Mouse (Mus musculus): Measurements from ENCODE around the gene Clmp.

Clmp gene

DNA sequence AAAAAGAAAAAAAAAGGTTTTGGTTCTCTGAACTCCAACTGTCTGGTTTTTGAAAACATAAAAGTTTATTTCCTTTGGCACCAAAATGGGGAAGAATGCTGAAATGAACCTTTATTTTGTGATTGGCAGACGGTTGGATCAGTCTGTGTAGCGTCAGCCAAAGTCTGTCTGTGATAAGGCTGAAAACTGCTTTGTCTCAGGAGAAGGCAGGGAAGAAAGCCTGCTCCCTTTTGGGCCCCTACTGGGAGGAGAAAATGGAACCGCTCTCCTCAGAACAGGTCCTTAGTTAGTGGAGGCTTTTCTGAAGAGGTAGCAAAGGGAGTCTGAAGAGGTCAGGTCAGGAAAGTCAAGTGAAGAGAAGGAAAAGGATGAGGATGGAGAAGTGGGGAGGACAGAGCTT lies 7.3 kb downstream of the Clmp start:
- DNase-seq (ENCODE audit: low read depth): no peak

- DNase-seq (ENCODE audit: low read depth): peak; percentile 36
These were observed 8.0 kb downstream of the Clmp start for GRCm38 (mm10) chr9:40693768-40694167.

- no peak for DNase-seq (ENCODE audit: low read depth)
These were observed 8.5 kb downstream of the Clmp start for GRCm38 (mm10) chr9:40694284-40694683.

DNA sequence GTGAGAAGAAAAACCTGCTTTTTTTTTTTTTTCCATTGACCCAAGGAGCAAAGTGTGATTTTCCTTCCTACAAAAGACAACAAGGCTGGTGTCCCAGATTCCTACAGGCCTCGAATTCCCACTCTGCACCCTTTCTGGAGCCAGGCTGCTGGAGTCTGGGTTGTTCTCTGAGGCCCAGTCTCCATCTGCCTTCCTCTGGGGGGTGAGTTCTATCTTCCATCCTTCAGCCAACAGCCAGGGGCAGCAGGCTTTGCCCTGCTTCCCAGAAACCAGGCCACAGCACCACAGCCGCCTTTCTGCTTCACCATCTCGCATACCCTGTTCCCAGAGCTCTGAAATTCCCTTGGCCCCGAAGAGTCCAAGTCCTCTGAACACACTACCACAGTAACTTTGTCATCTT lies 10.3 kb downstream of the Clmp start:
- no peak for DNase-seq (ENCODE audit: low read depth)

DNA sequence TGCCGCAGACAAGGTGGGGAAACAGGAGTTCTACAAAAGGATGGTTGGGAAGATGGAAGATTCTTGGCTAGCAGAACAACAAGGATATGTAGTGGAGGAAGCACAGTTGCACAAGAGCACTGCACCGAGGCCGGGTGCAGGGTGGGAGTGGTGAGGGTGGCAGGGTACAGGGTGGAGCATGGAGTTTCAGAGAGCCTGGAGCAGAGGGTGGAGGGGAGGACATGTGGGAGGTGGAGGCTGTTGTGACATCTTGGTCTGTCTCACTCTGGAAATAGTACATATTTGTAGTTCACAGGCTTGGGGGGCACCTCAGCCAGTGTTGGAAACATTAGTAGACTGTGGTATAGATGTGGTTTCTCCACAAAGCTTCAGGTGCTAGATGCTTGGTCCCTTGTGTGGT lies 13.4 kb downstream of the Clmp start:
- DNase-seq (ENCODE audit: low read depth): no peak

DNA sequence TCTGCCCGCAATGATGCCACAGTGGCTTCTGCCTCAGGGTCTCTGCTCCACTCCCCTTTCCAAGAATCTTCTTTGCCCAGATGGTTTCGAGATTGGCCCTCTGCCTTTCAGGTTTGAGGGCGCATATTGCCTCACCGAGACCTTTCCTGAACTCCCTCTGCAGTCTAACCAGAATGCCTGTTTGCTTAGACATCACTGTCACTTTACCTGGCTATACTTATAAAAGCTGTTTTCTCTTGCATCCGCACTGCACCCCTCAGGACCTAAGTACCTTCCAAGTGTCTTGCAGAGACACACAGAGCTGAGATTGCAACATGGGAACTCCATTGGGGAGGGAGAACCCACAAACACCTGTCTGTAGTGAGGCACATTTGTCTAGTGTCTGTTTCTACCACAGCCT lies 14.5 kb downstream of the Clmp start:
- DNase-seq (ENCODE audit: low read depth): no peak

DNA sequence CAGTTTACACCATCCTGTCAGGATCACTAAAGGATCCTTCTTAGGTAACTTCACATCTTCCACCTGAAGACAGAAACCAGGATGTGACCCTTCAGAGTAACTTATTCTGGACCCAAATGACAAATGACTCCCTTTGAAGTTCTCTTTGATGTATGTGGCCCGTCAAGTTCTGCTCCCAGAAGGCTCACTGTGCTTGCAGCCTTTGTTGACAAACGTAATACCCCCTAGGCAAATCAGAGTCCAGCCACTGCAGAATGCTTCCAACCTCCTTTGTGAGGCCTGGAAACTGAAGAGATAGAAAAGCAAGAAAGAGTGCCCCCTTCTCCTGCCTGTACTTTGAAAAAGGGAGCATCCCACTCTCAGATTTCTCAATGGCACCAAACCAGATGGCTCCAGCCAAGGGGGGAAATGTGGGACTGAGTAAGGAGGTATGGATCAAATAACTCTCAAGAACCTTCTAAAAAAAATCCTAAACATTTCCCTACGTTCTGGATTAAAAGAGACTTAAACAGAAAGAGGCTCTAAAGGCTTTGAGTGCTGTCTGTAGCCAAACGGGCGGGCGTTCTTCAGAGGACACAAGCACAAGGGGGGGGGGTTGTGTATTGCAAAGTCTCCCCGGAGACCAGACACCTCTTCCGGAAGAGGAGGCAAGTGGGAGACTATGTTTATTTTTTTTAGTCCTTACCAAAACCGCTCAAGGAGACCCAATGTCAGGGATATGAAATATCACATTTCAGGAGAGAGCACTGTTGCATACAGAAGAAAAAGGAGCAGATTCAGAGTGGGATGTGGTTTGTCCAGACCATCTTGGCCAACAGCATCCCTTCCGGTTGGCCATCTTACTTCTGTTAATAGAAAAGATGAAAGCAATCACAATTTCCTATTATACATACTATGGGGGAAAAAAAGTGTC lies 18.9 kb downstream of the Clmp start:
- DNase-seq (ENCODE audit: low read depth): no peak

DNA sequence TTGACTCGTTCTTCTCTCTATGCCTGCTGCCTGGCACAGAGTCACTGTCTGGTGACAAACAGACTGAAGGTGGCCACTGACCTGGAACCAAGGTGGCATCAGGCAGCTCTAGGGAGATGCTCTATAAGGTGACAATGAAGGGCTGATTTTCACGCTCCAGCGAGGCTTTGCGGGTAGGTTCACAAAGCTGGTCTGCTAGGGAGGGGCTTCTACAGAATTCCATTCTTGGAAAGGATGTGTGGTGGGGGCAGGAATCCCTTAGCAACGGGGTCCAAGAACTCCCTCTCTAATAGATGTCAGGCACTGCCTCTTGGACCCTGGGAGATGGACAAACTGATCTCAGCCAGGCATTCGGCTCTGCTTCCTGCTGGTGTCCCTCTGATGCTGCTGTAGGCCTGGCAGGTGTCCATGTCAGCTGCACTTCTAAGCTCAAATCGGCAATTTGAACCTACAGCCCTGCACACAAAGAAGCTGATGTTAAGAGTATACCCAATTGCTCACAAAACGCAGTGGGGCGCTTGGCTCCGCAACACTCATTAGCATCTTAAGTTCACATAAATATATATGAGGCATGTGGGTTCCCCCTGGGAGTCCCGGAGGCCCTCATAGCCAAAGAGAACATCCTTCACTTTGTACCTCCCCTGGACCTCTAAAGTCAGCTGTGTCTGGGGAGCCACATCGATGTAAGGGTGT lies 22.8 kb downstream of the Clmp start:
- no peak for DNase-seq (ENCODE audit: low read depth)

GRCm38 (mm10) chr9:40709141-40709537 lies 23.4 kb downstream of the Clmp start:
- DNase-seq (ENCODE audit: low read depth): no peak

DNA sequence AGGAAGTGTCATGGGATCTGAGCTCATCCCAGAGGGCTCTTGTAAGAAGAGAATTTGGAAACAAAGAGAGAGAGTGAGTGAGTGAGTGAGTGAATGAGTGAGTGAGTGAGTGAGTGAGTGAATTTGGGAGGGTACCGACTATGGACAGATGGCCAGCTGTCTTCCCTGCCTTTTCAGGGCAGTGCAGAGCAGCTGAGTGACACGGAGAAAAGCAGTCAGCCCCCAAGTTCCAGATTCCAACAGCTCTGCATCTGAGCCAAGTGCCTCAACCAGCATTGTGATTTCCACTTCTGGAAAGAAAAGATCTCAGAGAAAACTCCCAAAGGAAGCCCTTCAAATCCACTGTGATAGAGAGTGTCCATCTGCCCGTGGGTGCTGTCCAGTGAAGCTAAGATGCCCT lies 23.8 kb downstream of the Clmp start:
- DNase-seq (ENCODE audit: low read depth): no peak

DNA sequence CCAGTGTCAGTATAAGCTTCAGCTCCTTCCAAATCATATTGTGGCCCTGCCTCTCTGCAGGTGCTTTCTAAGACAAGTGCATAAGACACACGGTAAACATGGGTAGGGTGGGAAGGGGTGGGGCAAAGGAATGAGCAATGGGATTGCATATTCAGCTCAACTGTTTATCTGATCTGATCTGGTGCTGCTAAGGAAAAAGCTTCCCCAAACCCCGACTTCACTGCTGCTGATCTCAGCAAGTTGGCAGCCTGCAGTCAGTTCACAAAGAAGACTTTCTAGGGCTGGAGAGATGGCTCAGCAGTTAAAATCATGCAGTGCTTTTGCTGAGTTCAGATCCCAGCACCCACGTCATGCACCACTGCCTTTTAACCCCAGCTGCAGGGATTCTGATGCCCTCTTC lies 24.2 kb downstream of the Clmp start:
- no peak for DNase-seq (ENCODE audit: low read depth)

DNA sequence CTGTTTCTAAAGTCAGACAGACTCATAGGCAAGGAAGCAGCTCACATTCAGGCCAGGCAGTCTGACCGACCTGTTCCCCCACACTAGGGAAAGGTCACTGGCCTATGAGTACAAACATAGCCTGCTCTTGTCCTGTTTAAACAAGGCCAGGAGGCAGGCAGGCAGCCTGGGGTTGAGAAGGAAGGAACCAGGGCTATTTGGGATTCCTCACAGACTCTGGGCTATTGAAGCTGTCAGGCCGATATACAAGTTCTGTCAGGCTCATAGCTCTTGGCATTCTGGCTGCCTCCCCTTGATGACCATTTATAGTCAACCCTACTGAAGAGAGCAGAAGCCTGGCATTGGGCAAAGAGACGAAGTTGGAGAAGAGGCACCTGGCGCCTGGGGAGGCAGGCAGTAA lies 25.9 kb downstream of the Clmp start:
- DNase-seq (ENCODE audit: low read depth): no peak

- no peak for DNase-seq (ENCODE audit: low read depth)
These were observed 31.6 kb downstream of the Clmp start for GRCm38 (mm10) chr9:40717182-40717874.

DNA sequence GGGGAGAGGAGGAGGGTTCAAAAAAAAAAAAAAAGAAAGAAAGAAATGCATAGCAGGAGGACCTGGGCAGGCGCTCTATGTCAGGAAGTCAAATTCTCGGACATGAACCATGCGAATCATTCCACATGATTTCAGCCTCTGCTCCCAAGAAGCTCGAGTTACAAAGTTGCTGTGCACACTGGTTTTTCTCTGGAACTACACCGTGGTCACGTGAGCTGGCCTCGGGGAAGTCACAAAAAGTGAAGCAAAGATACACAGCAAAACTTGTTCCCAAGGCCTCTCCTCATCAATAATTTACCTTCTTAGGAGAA lies 32.1 kb downstream of the Clmp start:
- DNase-seq (ENCODE audit: low read depth): no peak

DNA sequence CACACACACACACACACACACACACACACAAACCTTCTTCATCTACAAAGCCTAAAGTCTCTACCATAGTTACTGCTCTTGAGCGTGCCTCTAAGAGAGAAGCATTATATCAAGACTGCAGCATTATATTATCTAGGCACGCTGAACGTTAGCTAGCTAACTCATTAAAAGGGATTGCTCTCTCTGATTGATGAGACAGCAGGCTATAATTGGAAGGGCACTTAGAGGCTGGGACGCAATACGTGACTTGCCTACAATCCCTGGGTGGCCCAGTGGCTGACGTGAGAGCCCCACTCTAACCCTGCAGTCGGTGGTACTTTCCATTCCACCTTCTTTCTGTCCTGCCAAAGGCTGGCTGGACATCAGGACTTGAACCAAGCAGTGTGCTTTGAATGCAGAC lies 35.1 kb downstream of the Clmp start:
- no peak for DNase-seq (ENCODE audit: low read depth)

DNA sequence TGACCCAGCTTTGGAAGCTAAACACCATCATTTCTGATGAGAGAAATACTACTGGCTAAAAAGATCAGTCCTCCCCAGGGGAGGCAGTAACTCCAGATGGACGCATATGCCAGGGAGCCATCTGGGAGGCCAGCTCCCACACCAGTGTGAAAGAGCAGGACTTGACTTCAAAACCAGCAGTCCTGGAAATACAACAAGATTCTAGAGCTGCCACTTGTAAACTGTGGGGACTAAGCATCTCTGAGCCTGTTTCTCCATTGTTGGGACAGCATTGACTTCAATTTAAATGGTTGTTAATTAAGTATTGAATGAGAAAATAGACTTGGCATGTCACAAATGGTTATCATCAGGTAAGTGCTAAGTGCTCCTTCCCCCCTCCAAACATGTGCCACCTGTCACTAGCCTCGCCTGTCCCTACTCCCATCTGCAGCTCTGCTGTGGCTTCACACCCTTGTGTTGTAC lies 37.6 kb downstream of the Clmp start:
- DNase-seq (ENCODE audit: low read depth): no peak

DNA sequence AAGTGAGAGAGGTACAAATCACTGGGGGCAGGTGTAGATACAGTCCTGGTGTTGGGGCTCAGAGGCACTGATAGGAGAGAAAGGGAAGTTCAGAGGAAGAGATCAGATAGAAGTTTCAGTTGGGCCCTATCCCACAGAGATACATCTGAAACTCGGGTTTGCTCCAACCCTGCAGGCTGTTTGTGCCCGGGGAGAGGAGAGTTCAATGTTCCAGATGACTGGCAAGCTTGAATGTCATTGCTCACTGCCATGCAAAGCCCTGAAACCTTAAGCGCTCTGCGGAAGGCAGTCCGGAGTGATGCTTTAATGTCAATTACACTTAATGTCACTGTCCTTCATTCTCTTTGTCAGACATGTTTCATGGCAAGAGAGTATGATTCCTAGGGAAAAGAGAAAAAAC lies 39.2 kb downstream of the Clmp start:
- no peak for DNase-seq (ENCODE audit: low read depth)

DNA sequence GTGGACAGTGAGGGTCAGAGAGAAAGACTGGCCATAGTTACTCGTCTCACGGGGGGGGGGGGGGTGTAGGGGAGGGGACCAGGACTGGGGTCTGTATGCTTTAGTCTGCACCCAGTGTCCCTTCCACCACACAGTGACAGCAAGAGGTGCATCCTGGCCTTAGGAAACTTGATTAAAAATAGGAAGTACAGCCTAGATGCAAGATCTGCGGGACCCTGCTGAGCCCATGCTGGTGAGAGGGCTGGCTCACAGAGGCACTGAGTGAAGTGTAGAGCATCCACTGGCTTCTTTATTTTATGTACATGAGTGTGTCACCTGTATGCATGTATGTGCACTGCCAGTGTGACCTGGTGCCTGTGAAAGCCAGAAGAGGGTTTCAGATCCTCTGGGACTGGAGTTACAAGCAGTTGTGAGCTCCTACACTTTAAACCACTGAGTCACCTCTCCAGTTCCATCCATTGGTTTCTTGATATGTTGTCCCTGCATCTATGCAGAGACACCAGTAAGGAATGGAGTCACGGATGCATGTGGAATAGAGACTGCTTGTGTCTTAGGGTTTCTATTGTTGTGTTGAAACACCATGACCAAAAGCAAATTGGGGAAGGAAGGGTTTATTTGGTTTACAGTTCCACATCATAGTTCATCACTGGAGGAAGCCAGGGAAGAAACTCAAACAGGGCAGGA lies 41.5 kb downstream of the Clmp start:
- DNase-seq (ENCODE audit: low read depth): no peak

DNA sequence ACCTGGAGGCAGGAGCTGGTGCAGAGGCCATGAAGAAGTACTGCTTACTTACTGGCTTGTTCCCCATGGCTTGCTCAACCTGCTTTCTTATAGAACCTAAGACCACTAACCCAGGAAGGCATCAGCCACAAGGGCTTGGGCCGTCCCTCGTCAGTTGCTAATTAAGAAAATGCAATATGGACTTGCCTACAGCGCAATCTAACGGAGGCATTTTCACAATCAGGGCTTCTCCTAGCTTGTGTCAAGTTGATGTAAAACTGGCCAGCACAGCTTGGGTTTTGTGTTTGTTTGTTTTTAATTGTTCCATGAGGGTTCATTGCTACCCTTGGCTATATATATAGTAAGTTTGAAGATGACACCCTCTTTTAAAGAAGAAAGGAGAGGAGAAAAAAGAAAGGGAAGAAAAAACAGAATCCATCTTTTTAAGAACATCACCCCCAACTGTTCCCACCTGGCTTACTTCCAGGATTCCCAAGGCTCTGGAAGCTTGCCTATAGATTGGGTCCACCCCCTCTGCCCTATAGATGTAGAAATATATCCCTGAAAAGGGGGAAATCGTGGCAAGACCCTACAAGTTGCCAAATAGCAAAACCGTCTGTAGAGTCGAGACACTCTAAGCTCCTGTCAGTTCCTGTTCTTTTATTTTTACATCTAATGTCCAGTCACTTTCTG lies 42.2 kb downstream of the Clmp start:
- DNase-seq (ENCODE audit: low read depth): no peak

DNA sequence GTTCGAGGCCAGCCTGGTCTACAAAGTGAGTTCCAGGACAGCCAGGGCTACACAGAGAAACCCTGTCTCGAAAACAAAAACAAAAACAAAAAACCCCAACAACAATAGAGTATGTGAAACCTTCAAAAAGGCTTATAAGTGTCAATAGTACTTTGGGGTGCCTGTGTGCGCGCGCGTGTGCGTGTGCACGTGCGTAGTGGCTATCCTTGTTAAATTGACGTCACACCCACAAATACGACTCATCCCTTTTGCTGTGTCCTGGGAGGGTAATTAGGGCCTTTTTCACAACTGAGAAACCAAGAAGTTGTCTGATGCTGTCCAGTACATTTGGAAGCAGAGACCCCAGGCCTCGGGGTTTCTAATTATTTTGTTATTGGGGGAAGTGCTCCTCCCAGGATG lies 44.5 kb downstream of the Clmp start:
- peak; percentile 29 for DNase-seq (ENCODE audit: low read depth)

DNA sequence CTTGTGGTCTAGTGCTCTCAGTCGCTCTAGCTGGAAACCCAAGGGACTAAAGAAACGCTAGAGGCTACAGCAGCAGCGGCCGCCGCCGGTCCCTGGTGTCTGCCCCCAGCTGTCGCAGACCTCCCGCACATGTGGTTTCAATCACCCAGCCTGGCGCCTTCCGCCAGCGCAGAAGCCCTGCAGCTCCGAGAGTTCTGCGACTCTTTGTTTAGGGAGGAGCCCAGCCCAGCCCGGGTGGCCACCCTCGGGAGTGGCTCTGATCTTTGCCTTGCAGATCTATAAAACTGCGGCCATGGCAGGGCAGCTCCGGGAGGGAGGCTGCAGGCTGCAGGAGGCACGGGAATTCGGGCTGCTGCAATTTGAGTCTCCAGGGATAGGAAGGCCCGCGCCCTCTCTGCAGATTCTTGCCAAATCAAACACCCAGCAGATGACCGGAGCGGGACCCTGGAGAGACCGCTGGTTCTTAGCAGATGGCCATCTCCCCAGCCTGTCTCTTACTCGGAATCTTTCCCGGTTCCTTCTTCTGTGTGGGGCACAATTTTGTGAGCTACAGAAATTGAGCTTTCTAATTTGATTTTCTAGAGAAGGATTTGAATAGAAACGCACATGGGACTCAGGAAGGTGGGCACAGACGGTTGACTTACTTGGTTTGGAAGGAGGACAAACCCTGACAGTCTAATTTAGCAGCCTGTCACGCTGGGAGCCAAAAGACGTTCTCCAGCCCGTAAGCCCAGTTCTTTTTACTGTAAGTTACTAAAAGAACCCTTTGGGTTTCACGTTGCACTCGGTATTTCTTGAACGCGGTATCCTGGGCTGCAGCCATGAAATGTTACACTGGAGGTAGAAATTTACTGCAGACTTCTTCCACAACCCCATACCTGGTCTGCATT lies 45.2 kb downstream of the Clmp start:
- peak; percentile 73 for DNase-seq (ENCODE audit: low read depth)
